Mouse (Mus musculus): ENCODE measurements around the gene Fcrls.

Fcrls gene

DNA sequence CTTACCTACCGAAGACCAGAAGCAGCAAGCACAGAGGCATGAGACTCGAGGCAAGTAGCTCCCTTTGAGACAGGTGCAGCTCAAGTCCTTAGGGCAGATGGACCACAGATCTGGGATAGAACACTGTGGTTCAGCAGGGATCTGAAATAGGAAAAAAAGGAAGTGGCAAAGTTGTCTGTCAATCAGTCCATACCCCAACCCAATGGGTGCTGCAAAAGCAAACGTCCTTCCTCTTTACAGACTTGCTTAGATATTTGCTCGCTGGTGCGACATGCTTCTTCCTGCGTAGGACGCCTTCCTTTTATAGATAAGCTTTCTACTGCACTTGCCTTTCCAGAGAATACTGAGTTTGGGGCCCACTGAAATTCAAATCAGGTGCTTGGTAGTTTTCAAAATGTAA lies at the start of gene Fcrls:
TSS of gene Fcrls (minus strand) at position 303 of the 400 bp plus-strand sequence.
- peak; percentile 13 for DNase-seq (ENCODE audit: low read depth, low spot score)

DNA sequence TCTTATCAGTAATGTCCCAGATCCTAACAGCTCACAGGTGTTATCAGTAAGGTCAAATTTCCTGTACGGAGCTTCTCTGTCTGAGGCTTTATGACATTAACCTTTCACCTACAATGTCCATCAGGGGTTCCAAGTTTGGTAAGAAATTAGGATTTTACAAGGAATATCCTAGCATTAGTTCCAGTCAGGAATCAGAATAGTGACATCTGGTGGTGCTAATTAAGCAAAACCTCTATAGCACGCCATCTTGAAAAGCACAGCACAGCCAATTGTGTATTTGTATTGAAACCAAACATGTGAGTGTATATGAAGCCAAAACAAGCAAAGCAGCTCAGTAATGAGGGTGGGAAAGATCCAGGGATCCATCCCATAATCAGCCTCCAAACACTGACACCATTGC lies 46.4 kb upstream of the Fcrls start:
- no peak for DNase-seq (ENCODE audit: low read depth, low spot score)

GRCm38 (mm10) chr3:87299901-87300300 lies 36.4 kb upstream of the Fcrls start:
- DNase-seq (ENCODE audit: low read depth, low spot score): no peak

DNA sequence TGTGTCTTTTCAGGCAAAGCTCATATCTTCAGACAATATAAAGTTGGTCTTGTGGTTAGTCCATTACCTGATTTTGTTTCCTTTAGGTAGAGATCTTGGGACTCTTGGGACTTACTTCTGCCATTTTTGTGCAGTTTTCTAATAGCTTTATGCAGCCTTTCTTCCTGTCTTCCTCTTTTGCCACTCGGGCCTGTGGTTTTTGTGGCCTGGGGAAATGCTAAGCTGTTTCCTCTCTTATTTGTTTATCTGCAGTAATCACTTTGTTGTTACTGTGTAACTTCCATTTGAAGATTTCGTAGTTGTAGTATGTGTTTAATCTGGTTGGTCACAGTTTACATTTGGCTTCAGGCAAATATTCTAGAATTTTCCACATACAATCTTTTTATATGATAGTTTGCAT lies 10.8 kb upstream of the Fcrls start:
- peak; percentile 9 for DNase-seq (ENCODE audit: low read depth, low spot score)

DNA sequence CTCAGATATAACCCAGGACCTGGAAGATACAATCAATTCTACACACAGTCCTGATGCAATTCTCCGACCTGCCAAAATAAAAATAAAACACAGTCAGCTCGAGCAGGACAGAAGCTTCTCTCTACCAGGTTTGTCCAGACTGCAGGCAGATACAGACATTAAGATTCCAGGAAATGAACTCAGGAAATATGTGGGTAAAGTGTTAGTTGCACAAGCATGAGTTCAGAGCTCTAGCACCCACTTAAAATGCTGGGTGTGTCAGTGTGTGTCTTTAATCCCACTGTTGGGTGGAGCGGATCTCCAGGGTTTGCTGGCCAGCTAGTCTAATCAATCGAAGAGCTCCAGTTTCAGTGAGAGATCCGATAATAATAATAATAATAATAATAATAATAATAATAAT lies 3.0 kb upstream of the Fcrls start:
- DNase-seq (ENCODE audit: low read depth, low spot score): no peak

DNA sequence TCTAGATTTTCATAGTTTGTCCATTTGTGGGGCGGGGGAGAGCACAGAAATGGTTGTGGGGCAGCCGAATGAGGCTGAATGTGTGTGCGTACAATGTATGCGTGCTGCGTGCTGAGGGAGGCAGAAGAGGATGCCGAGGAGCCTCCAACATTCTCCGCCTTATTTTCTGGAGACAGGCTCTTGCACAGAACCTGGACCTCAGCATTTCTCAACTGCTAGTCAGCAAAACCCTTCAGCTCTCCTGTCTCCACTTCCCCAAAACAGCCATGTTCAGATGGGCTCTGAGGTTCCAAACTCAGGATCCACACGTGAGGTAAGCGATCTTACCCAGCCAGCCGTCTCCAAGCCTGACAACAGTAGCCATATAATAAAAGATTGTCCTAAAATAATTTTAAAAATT lies 8.3 kb downstream of the Fcrls start:
- DNase-seq (ENCODE audit: low read depth, low spot score): peak; percentile 10

DNA sequence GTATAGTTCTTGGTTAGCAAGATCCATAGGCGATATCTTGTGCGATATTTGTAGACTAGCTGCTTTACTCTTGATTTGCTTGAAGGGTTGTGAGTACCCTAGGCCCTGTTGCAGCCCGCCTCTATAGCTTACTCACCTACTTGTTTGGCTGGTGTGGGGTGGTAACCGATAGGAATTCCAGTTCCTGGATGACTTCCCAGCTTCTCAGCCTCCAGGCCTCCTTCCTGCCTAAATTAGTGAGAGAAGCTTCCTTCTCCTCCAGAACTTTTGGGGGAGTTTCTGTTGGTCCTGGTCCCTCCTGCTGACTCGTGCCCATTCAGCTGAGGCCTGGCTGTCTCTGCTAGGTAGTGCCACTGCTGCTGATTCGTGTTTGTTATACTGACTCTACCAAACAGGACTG lies 14.0 kb downstream of the Fcrls start:
- DNase-seq (ENCODE audit: low read depth, low spot score): no peak

GRCm38 (mm10) chr3:87247292-87247691 lies 16.2 kb downstream of the Fcrls start:
- DNase-seq (ENCODE audit: low read depth, low spot score): no peak

DNA sequence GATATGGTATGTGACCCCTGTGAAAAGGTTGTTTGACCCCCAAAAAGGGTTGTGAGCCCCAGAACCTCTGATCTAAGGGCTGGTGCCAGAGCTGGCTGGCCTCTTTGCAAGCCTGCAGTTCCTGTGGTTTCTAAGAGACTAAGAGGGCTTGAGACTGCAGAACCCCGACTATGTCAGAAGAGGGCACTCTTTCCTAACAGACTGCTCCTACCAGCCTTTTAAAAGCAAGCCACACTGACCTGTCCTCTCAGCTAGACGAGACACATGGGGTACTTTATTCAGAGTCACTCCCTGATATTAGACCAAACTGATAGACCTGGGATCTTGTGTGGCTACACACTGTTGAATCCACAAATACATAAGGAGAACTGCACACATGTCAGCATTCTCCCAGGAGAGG lies 19.9 kb downstream of the Fcrls start:
- peak; percentile 21 for DNase-seq (ENCODE audit: low read depth, low spot score)

DNA sequence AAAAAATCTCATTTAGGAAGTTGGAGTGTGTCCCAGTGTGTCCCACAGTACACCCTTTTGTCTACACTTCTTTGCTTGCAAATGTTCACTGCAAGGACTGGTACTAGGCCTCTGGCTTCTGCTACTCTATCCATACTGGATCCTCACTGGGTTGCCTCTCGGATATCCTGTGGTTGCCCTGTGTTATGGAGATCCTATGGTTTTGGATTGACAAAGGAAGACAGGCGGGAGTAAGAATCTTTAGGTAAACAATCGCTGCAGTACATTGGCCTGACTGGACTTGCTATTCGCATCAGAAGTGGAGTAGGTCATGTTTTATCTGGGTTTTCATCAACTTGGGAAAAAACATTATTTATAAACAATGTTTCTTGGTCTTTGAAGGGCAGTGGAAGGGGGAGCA lies 22.6 kb downstream of the Fcrls start:
- no peak for DNase-seq (ENCODE audit: low read depth, low spot score)

GRCm38 (mm10) chr3:87223636-87224035 lies 39.9 kb downstream of the Fcrls start:
- no peak for DNase-seq (ENCODE audit: low read depth, low spot score)

DNA sequence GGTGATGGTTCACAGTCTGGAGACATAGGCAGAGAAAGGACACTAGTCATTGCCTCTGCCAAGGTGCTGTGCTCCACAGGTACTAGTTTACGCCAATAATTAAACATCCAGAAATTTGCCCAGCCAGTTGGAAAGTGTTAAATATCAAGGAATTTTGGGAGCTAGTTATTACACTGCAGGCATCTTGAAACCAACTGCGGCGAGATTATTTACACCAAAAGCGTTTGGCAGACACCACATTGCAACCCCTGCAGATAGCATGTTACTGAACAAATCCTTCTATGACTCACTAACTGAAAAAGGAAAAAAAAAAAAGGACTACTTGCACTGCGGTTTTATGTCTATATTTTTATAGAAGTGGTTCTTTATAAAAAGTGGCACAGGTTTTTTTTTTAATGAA lies 41.2 kb downstream of the Fcrls start:
- no peak for DNase-seq (ENCODE audit: low read depth, low spot score)

DNA sequence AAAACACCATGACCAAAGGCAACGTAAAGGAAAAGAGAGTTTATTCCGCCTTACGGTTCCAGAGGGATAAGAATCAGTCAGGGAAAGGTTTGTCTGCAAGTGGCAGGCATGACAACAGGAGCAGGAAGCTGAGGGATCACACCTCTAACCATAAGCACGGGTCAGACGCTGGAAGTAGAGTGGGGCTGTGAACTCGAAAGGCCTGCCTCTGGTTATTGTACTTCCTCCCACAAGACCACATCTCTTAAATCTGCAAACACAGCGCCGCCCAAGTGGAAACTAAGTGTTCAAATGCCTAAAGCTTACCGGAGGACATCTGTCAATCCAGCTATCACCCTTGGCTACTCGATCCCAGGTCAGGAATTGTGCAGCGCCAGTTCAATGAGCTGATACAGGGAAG lies 48.4 kb downstream of the Fcrls start:
- DNase-seq (ENCODE audit: low read depth, low spot score): no peak

DNA sequence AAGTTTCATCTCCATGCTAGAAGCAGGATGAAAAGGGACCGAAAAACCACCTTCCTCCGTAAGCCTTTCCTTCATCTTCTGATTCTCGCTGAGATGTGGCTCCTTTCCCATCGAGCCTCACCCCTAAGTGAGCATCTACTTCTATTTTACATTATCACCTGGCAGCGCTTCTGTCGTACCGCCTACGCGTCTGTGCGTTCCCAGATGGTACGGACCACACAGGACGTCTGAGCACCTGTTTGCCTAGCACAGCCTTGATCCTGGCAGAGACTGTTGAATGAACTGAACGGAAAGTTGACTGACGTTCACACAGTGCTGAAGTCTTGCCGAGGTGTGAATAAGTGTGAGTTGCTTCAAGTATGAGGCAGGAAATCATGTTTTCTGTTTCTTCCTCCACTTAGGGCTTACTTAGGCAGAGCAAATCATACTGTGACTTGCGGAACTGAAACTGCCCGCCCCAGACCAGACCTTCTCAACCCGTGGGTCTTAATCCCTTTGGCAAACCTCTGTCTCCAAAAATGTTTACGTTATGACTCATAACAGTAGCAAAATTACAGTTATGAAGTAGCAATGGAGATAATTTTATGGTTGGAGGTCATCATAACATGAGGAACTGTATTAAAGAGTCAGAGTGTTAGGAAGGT lies 49.2 kb downstream of the Fcrls start:
- DNase-seq (ENCODE audit: low read depth, low spot score): peak; percentile 5

DNA sequence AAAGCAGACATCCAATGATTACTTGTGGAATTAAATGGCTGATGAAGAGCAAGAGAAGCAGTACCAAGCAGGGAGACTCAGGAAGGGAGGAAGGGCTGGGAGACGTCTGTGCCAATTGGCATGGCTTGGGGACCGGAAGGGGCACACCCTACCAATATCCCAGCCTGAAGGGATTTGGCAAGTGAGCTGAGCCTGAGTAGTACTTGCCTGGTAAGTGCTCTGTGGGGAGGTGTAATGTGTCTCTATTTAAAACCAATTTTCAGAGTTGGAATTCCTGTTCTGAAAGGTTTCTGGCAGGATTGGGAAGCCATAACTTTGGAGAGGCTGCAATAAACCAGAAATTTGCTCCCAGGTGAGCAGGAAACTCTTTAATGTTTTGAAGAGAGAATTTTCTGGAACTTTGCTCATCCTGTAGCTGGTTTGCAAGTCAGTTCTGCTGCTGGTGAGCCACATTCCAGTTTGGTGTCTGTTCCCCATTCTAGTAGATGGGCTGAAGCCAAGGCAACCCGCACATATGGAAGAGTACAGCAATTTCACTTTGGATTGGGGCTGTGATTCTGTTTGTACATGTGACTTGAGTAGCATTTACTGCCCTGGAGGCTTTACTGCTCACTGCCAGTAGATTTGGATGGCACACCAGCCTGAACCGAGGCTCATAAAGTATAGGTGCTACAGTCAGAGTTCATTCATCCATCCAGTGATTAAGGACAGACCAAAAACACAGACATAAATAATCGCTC lies 57.0 kb downstream of the Fcrls start:
- DNase-seq (ENCODE audit: low read depth, low spot score): peak; percentile 11

All from skeletal muscle tissue, adult 2 months (tissue).